Mouse (Mus musculus): ENCODE measurements around the gene Lpcat1. TPM values are rescaled to one million over a fixed set of nuclear protein-coding genes. Genes with fewer than 3 reads are reported as not detected.

Lpcat1 gene
- total RNA-seq, 2 experiments from 2014 or later: 45.9 to 48.9 TPM

DNA sequence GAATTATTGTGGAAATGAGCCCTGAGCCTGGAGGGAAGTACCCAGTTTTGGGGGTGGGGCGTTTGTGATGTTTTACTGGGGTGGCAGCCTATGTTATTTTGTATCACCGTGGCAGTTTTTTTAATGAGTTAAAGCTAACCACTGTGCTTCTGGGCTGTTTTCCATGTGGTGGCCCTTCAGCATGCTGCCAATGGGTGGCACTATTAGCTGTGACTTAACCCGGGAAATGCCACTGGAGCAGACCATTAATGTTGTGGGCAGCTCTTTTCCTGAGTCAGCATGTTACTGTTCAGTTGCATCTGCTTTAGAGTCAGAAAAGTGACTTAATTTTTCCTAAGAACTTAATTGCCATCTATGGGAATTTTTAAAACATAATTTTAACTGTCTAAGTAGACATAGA lies 5.5 kb downstream of the Lpcat1 start:
- intact Hi-C loops (cut with DNase I): no loop called here
- DNase-seq (ENCODE audit: low spot score in 2 of 2): no peak

- DNase-seq (ENCODE audit: low spot score in 2 of 2): no peak
- intact Hi-C loops (cut with DNase I): no loop called here
Observed at GRCm38 (mm10) chr13:73473746-73474145, 6.7 kb downstream of the Lpcat1 start.

DNA sequence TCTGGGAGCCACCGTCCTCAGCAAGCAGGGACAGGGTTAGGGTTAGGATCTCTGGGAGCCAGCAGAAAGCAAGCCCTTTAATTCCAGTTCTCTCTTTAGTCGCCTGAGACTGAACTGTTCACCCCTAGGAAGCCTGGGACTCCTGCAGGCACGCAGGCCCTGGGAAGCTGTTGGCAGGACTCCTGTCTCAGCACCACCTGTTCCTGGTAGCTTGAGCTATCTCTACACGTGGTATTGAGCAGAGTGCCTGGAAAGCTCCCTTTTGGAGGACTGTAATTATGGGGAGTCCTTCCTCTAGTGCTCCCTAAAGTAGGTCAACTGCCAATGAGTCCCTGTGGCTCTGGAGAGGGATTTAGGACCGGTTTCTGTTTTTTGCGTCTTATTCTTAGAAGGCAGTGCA lies 7.2 kb downstream of the Lpcat1 start:
- intact Hi-C loops (cut with DNase I): no loop called here

GRCm38 (mm10) chr13:73475058-73475980 lies 8.3 kb downstream of the Lpcat1 start:
- intact Hi-C loops (cut with DNase I): no loop called here

More for the DNA sequence above, 7.2 kb downstream of the Lpcat1 start:
- no peak for DNase-seq (ENCODE audit: low spot score in 2 of 2)

GRCm38 (mm10) chr13:73476259-73476658 lies 9.3 kb downstream of the Lpcat1 start:
- DNase-seq (ENCODE audit: low spot score in 2 of 2): no peak
- intact Hi-C loops (cut with DNase I): no loop called here

More at GRCm38 (mm10) chr13:73475058-73475980, 8.3 kb downstream of the Lpcat1 start:
- DNase-seq (ENCODE audit: low spot score in 2 of 2): no peak

DNA sequence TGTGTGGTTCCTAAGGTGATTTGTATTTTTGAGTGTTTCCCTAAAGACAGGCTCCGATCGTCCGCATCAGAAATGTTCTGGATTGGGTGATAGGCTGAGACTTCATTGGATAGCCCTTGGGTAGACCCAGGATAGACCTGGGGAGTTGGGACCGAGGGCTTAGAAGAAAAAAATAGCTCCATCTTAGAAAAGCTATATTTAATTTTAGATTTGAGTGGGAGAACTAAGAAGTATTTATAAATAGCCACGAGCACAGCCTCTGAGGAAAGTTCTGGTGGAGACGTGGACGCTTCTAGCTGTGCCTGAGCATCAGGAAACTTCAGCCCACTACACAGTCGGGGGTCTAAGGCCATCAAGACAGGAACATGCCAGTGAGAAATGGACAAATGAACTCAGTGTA lies 9.8 kb downstream of the Lpcat1 start:
- intact Hi-C loops (cut with DNase I): no loop called here
- no peak for DNase-seq (ENCODE audit: low spot score in 2 of 2)

DNA sequence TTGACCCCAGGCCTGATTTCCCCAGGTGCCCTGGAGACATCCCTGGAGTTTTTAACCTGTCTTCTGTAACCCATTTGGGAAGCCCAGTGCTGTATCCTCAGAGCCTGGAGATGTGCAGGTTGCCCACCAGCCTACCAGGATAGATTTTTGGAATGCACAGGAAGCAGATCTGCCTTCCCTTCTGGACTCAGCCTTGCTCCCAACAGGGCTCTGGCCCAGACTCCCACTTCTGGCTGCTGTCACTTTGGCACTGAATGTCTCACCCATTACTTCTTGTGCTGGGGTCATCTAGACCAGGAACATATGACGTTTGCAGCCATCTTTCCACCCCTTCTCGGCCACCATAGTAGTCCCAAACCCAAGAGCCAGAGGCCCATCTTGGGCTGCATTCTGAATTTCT lies 10.8 kb downstream of the Lpcat1 start:
- DNase-seq (ENCODE audit: low spot score in 2 of 2): no peak
- intact Hi-C loops (cut with DNase I): no loop called here

- no peak for DNase-seq (ENCODE audit: low spot score in 2 of 2)
- intact Hi-C loops (cut with DNase I): no loop called here
Observed at GRCm38 (mm10) chr13:73482476-73482875, 15.5 kb downstream of the Lpcat1 start.

DNA sequence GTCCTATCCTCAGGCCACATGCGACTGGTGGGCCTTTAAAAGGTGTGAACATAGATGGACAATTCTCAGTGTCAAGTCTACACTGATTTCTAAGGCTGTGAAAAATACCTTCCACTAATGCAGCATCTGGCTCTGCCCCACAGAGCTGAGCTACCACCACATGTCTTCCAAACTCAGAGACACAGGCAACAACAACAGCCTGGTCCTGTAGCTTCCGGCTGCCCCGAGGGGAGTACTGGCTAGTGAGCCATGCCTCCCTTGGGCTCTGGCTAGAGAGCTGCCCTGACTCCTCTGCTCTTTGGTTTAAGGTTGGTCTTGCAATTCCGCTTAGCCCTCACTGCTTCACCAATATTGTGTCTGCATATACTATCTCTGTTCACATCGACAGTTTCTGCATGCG lies 16.3 kb downstream of the Lpcat1 start:
- DNase-seq (ENCODE audit: low spot score in 2 of 2): no peak
- intact Hi-C loops (cut with DNase I): no loop called here

DNA sequence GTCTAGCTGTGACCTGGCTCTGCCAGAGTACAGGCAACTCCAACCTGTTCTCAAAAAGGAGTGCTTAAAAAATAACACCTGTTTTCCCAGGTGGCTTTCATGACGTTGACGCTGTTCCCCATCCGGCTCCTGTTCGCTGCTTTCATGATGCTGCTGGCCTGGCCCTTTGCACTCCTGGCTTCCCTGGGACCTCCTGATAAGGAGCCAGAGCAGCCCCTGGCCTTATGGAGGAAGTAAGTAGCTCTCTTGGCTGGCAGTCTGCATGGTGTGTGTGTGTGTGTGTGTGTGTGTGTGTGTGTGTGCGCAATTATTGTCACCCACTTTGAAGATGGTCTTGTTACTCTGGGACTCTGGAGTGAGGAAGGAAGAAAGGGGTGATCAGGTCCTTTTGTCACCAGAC lies 17.2 kb downstream of the Lpcat1 start:
- intact Hi-C loops (cut with DNase I): no loop called here
- no peak for DNase-seq (ENCODE audit: low spot score in 2 of 2)

- DNase-seq (ENCODE audit: low spot score in 2 of 2): no peak
Observed at GRCm38 (mm10) chr13:73488105-73488504, 21.1 kb downstream of the Lpcat1 start.

GRCm38 (mm10) chr13:73488707-73489106 lies 21.7 kb downstream of the Lpcat1 start:
- no peak for DNase-seq (ENCODE audit: low spot score in 2 of 2)
- intact Hi-C loops (cut with DNase I): no loop called here

More at GRCm38 (mm10) chr13:73488105-73488504, 21.1 kb downstream of the Lpcat1 start:
- intact Hi-C loops (cut with DNase I): no loop called here

DNA sequence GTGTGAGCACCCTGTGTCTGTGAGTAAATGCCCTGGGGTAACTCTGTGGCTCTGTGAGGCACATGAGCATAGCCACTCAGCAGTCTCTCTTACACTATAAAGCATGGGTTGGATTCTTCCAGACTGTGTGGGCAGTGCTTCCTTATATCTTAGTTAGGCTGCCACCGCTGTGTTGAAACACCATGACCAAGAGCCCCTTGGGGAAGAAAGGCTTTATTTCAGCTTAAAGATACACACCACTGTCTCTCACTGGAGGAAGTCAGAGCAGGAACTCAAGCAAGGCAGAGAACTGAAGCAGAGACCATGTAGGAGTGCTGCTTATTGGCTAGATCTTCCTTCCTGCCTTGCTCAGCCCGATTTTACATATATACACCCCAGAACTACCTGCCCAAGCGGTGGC lies 23.0 kb downstream of the Lpcat1 start:
- no peak for DNase-seq (ENCODE audit: low spot score in 2 of 2)
- intact Hi-C loops (cut with DNase I): no loop called here

DNA sequence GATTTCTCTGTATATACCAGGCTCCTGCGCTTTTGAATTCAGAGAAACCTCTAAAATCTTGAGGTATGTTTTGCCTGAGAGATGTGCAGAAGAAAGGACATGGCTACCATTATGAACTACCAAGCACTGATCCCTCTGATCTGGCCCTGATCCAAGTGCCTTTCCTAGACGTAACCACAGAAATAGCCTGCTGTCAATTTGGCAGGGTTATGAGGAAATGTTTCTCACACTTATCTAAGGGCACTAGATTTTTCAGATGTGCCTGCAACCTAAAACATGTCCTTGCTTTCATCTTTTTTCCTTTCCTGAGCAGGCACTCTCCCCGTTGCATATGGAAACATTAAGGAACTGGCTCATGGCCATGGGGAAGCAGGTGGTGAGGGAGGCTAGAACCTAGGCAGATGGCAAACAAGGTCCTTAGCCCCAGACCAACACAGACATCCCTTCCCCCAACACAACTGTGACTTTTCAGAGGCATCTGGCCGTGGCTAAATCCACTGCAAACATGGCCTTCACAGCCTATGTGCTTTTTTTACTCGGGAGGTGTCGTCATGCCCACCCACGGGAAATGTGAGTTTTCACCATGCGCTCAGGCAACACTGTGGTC lies 23.7 kb downstream of the Lpcat1 start:
- intact Hi-C loops (cut with DNase I): no loop called here
- DNase-seq (ENCODE audit: low spot score in 2 of 2): peak in 1 of 2 experiments; percentile 28

DNA sequence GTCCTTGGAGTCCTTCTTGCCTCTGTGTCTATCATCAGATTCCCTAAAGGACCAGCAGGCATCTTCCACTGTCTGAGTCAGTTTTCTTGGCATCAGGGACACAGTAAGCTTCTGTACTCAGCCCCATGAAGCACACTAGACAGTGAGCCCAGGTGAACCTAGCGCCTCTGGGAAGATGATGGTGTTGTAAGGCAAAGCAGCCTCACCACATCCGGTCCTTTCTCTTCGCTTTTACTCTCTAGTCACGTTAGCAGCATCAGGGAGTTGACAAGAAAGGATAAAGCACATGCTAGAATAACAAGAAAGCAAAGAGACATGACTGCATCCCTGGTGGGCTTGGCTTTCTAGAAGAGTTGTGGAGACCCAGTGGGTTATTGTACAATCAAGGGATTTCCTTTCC lies 26.2 kb downstream of the Lpcat1 start:
- DNase-seq (ENCODE audit: low spot score in 2 of 2): no peak
- intact Hi-C loops (cut with DNase I): no loop called here

DNA sequence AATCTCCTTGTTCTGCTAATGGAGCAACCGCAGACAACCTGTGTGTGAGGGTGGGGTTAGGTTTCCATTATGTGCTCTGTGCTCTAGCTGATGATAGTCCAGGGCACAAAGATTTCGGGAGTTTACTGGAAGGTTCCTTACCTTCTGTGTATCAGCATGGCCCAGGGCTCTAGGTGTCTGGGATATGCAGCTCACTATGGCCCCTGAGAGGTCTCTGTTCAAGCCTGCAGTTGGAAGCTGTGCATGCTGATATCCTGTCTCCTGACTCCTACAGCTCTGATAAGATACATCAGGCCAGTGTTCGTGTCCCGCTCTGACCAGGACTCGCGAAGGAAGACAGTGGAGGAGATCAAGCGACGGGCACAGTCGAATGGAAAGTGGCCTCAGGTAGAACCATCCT lies 27.5 kb downstream of the Lpcat1 start:
- no peak for DNase-seq (ENCODE audit: low spot score in 2 of 2)
- intact Hi-C loops (cut with DNase I): no loop called here

DNA sequence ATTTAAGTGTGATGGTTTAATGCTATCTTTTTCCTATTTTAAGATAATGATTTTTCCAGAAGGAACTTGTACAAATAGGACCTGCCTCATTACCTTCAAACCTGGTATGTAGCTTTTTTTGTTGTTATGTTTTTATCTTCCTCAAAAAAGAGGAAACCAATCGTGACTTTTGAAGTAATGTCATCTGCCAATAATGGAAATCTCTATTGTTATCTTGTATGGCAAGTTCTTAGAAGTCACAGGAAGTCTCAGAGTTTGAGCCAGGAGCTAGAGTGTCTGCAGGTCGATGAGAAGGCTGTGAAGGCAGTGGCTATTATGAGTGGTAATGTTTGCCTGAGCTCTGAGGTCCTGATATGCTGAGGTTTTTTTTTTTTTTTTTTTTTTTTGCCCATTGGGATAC lies 29.1 kb downstream of the Lpcat1 start:
- DNase-seq (ENCODE audit: low spot score in 2 of 2): no peak
- intact Hi-C loops (cut with DNase I): no loop called here

DNA sequence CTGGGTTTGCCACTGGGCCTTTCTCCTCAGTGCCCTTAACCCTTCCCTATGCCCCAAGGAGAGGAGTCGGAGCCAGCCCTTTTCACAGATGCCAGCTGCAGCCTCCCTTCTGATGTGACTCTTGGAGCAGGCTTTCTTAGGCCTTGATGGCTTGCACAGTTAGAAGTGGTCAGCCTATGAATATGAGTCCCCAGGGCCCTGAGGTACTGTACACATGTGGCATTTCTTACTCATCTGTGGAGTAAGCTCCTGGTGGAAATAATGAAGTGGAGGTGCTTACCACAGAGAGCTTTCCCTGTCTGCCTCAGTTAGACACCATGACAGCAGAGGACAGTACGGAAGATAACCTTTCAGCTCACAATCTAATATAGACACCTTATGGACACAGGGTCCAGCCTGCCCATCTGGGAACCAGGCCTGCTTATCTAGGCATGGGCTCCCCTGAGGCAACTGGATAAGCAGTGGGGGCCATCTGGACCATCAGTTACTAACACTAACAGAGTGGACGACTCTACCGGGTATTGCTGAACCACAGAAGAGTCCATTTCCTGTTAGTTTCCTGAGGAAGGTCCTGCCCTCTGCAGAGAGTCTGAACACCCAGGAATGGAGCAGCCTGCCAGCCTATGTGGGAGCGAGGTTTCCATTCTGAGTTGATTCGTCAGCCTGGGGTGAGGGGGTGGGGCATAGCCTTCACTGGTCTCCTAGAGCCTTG lies 33.1 kb downstream of the Lpcat1 start:
- DNase-seq (ENCODE audit: low spot score in 2 of 2): no peak
- intact Hi-C loops (cut with DNase I): loop anchor here (5.0 to 10.0 kb wide), 2 partner anchors 33 to 165 kb away; partner anchors contain the start of gene Lpcat1

- intact Hi-C loops (cut with DNase I): loop anchor here (5.0 to 10.0 kb wide), 2 partner anchors 35 to 168 kb away; partner anchors contain the start of gene Lpcat1
- DNase-seq (ENCODE audit: low spot score in 2 of 2): no peak
Observed at GRCm38 (mm10) chr13:73502719-73503118, 35.7 kb downstream of the Lpcat1 start.
